Mouse (Mus musculus): ENCODE measurements around the gene Col18a1.
"Not testable (repeated sequence)": the region's sequence is repeated elsewhere in the genome, so short reads cannot be mapped to it uniquely, and the experiment has no call there.

Col18a1 gene

GRCm38 (mm10) chr10:77136205-77136604 is 30.1 kb downstream of the Col18a1 start:
- DNase-seq (ENCODE audit: low spot score), result no peak

- DNase-seq (ENCODE audit: low spot score), result no peak
Measured at GRCm38 (mm10) chr10:77135274-77135829, 31.0 kb downstream of the Col18a1 start.

DNA sequence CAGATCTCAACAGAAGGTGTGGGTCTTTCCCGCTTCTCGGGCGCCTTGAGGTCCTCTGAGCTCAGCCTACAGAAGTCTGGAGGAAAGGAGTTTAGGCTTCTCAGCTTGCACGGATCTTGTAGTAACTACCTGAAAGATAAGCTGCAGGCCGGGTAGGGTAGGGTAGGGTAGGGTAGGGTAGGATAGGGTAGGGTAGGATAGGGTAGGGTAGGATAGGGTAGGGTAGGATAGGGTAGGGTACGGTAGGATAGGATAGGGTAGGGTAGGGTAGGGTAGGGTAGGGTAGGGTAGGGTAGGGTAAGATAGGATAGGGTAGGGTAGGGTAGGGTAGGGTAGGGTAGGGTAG is 31.6 kb downstream of the Col18a1 start:
- not testable (repeated sequence) for DNase-seq (ENCODE audit: low spot score)

DNA sequence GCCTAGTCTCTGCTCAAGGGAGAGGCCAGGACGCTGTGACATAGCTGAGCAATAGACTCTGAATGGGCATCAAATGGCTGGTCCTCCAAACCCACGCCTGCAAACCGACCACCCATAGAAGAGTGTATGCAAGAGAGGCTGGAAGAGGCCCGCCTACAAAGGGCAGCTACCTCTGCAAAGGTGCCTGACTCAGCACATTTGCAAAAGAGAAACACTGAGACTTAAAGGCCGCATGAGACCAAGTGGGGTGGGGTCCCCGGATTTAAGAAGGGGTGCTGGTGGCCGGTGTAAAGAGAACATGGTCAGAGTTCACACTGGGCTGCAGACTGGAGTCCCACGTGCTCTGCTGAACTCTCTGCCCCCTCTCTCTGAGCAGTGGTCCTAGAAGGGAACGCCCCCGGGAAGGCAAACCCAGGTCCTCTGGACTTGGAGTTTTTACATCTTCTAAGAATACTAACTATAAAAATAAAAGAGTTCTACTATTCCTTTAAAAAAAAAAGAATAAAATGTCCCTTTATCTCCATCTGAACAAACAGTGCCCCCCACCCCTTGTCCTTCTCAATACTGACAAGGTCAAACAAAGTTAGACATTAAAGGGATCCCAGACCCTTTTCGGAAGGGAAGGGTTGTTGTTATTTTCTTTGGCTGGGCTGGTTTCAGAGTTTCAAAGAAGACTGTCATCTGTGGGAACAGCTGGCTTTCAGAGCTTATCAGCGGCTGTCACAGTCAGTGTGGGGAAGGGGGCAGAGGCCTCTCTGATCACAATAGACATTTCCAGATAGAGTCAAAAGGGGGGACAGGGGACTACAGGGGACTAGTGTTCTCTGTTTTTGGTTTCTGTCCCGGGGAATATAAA is 32.2 kb downstream of the Col18a1 start:
- DNase-seq (ENCODE audit: low spot score), result peak; percentile 36

DNA sequence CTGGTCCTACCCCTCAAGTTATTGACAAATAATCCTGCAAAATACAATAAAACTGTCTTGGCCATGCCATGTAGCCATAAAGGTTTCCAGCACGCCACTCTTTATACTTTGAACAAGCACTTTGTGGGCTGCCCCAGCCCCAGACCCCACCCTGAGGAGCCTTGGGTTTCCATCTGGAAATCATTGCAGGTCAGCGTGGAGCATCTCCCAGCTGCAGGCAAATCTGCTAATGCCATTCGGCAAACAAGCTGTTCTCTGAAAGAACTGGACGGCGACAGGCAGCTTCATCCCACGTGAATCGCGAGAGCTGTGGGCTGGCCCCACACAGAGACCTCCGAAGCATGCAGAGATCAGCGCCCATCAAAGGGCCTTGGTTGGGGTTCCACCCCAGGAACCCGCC is 34.2 kb downstream of the Col18a1 start:
- no peak for DNase-seq (ENCODE audit: low spot score)

DNA sequence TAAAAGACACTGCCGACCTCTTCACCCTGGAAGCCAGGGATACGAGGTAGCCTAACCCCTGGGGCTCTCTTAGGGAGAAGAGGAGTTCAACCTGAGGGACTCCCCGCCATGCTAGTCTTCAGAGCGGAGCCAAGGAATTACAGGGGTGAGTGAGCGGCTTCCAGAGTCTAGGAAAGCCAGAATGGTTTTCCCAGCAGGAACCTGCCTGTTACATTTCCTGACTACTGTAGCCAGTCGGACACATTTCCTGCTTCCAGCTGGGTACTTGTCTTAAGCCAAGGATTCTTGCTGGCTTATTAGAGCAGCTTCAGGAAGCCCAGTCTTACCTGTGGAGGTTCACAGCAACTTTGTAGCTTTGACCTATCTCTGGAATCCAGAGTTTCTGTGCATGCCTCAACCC is 34.8 kb downstream of the Col18a1 start:
- DNase-seq (ENCODE audit: low spot score), result peak; percentile 30

GRCm38 (mm10) chr10:77130561-77131240 is 35.6 kb downstream of the Col18a1 start:
- DNase-seq (ENCODE audit: low spot score), result peak; percentile 89

GRCm38 (mm10) chr10:77129637-77130410 is 36.5 kb downstream of the Col18a1 start:
- DNase-seq (ENCODE audit: low spot score), result no peak

DNA sequence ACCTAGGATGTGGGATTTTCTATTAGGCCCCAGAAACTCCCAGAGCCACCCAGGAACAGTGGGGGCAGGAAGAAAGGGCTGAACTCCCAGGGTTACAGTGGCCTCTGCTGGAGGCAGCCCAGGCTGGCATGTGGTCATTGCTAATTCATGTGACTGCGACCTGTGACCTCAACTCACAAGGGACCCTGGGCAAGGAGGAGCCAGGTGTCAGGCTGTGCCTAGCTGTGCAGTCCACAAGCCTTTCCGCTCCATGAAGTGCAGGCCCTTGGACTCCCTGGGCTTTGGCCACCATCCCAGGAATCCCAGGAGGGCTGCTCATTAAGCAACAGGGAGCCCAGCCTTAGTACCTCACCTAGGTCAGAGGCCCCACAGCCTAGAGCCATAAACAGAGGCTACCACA is 38.4 kb downstream of the Col18a1 start:
- peak; percentile 78 for DNase-seq (ENCODE audit: low spot score)

DNA sequence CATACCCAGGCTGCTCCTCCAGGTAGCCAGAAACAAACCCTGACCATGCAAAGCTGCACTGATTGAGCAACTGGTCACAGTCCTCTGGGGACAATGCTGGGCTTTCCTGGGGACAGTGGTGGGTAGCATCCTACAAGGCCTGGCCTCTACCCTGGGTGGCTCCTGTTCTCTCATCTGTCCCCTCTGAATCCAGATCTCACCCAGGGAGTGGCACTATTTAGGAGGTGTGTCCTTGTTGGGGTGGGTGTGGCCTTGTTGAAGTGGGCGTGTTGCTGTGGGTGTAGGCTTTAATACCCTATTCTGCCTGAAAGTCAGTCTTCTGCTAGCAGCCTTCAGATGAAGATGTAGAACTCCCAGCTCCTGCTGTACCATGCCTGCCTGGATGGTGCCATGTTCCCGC is 39.8 kb downstream of the Col18a1 start:
- DNase-seq (ENCODE audit: low spot score), result no peak

DNA sequence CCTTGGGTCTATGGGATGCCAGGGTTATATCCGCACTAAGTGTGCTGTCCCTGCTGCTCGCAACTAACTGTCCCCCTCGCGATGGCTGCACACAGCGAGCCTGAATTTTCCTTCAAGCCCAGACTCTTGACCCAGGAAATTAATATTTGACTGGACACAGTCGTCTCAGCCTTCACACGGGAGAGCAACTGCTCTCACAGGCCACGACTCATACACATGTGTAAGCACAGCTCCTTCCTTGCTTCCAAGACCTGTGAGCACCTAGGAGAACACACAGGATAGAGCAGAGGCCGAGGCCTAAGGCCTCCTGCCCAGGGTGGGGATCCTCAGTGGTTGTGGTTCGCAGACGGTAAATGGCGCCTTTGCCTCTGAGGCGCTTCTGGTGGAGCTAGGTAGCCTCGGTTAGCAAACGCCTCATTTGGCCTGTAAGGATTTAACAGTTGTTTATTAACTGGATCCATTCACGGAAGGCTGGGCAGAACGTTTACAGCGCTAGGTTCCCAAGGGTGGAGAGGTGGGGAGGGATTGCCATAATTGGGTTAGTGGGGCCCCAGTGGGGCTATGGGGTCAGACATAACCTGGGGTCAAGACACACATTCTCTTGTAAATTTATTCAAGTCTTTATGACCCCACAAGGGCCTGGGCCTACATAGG is 41.1 kb downstream of the Col18a1 start:
- DNase-seq (ENCODE audit: low spot score), result peak; percentile 77

- DNase-seq (ENCODE audit: low spot score), result no peak
Measured at GRCm38 (mm10) chr10:77123953-77124352, 42.4 kb downstream of the Col18a1 start.

DNA sequence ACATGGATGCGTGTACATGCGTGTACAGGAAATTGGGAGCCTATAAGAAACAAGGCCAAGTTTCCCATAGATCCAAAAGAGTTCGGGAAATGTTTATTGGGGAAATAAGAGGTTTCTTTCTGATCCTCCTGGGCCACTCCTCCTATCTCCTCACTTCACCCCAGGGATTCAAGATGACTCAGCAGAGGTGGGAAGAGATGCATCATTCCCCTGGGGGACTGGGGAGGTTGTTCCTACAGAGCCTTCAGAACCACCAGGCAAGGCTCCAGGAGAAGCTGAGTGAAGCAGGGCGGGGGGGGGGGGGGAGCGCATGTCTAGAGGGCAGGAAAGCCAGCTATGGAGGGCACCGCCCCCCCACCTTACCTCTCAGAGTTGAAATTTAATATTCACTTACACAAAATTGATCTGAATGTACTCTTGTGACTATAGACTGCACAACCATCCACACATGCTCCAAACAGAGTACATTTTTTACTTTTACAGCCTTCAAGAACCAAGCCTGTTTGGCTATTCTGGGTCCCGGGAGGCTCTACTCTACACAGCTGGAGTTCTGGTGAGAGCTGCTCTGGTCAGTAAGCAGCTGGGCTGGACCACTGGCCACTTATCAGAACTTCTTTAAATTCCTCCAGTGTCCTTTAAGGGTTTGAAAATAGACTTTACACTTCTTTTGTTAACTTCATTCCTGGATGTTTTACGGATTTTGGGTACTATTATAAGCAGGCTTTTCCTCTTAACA is 44.9 kb downstream of the Col18a1 start:
- no peak for DNase-seq (ENCODE audit: low spot score)

DNA sequence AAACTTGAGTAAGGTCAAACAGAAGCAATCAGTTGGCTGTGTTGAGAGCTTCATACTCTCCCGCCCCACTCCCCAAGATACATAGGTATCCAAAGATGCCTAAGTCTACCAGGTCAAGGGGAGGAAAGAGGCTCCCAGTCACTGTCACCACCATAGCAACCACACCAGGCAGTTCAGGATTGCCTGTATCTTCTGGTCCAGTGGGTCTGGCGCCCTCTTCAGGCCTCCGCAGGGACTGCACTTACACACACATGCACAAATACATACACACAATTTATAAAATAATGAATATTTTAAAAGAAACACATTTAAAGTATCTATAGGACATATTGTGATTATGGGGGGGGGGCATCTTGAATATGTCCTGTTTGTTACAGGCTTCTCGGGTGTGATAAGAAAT is 45.8 kb downstream of the Col18a1 start:
- no peak for DNase-seq (ENCODE audit: low spot score)

GRCm38 (mm10) chr10:77119437-77119836 is 46.9 kb downstream of the Col18a1 start:
- no peak for DNase-seq (ENCODE audit: low spot score)

GRCm38 (mm10) chr10:77118361-77118760 is 48.0 kb downstream of the Col18a1 start:
- DNase-seq (ENCODE audit: low spot score), result no peak

DNA sequence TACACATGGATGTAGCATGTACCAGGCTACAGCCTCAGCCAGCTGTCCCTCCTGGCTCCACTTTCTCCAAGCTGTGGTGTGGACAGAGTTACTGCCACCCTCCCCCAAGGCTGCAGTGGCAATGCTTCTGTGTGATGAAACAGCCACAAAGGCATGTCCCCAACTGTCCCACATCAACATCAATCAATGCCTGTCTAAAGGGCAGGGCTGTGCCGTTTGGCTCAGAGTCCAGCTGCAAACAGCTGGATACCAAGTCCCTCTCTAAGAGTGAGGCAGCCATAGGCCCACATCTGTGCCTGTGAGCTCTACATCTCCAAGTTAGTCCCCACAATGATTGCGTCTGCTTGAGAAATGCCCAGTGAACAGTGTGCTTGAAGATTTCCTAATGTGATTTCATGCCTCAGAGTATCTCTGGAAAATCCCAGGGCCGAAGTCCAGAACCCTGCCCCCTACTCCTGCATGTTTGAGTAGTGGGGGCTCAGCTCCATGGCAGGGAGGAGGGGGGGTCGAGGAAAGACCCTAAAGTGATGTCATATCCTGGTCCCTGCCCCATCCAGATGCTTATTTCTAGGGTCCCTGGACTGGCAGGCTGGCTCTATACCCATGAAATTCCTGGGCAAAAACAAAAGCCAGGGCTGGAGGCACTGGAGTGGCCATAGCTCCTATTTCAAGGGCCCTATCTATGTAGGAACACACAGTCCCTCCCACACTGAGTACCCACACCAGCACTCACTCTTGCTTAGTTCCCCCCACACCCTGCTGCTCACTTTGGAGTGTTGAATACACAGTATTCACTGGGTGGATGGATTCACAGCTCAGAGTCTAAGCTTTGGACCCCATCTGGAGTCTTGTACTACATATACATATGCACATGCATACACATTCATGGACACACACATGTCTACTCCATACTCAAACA is 49.6 kb downstream of the Col18a1 start:
- DNase-seq (ENCODE audit: low spot score), result peak; percentile 39

GRCm38 (mm10) chr10:77113489-77114240 is 52.7 kb downstream of the Col18a1 start:
- DNase-seq (ENCODE audit: low spot score), result no peak

DNA sequence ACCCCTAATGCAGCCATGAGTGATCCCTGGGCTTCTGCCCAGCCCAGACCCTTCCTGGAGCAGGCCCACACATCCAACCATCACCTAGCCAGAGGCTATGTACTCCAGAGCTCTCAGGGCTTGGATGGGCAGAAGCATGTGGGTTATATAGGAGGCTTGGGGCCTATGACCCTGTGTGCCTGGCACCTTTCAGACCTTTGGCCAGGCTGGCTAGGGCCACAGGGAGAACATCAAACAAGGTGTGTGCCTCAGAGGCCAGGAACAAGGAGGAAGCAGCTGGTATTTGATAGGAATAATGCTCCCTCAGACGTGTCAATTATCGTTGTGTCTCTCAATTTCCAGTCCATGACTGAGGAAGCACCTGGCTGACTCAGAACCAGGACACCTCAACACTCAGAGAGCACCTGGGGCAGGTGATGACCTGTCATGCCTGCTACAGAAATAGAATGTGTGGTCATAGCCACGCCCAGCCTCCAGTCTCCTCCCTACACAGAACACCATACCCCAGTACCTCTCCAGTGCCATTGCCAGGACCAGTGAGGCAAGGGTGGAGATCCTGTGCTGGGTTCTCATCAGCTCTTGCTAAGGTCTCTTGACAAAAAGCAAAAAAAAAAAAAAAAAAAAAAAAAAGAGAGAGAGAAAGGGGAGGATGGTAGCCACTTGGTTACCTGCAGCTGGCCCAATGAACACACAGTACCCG is 54.6 kb downstream of the Col18a1 start:
- DNase-seq (ENCODE audit: low spot score), result no peak
